Mouse (Mus musculus) stomach, postnatal 0 days (tissue): Measurements from ENCODE around the gene Eed. TPM values are rescaled to one million over a fixed set of nuclear protein-coding genes. Genes with fewer than 3 reads are reported as not detected.

Experiments used
- ATAC-seq: fragments of 200-750 bp; cut with Nextera tagmentation; 2 replicates; pipeline ENCODE4 v1.8.0; 2017; ENCODE audit not compliant: low FRiP score, low TSS enrichment
- DNase-seq: peaks from one replicate; pipeline ENCODE4 v3.0.0-alpha.2; 2016; ENCODE audit warnings: low spot score
- H3K27ac ChIP-seq: fragments of 300-500 bp; sonication (generic); replicated peaks from 2 replicates; pipeline ENCODE4 v1.5.1; 2014; ENCODE audit warnings: mild to moderate bottlenecking, control low read depth
- H3K27me3 ChIP-seq: fragments of 300-500 bp; sonication (generic); 2 replicates; pipeline ENCODE4 v1.6.1; 2014; ENCODE audit warnings: low read length; ENCODE audit not compliant: control insufficient read depth, insufficient read depth
- H3K36me3 ChIP-seq: fragments of 300-500 bp; sonication (generic); 2 replicates; pipeline ENCODE4 v1.6.1; 2014; ENCODE audit warnings: low read length, mixed read lengths; ENCODE audit not compliant: control insufficient read depth, insufficient read depth
- H3K4me1 ChIP-seq: fragments of 300-500 bp; sonication (generic); replicated peaks from 2 replicates; pipeline ENCODE4 v1.6.1; 2014; ENCODE audit warnings: antibody characterized with exemption; ENCODE audit not compliant: control insufficient read depth, insufficient read depth
- H3K4me2 ChIP-seq: fragments of 300-500 bp; sonication (generic); replicated peaks from 2 replicates; pipeline ENCODE4 v1.6.1; 2014; ENCODE audit warnings: low read depth, mild to moderate bottlenecking, control low read depth, moderate library complexity
- H3K4me3 ChIP-seq: fragments of 300-500 bp; sonication (generic); 2 replicates; pipeline ENCODE4 v1.5.1; 2014; ENCODE audit warnings: low read depth, low read length, control low read depth
- H3K9ac ChIP-seq: fragments of 300-500 bp; sonication (generic); 2 replicates; pipeline ENCODE4 v1.6.1; 2014; ENCODE audit warnings: mild to moderate bottlenecking, low read length, control low read depth, mixed read lengths
- H3K9me3 ChIP-seq: fragments of 300-500 bp; sonication (generic); 2 replicates; pipeline ENCODE4 v1.6.1; 2016; ENCODE audit warnings: low read length; ENCODE audit not compliant: control insufficient read depth
- CTCF ChIP-seq: IDR thresholded peaks from 2 replicates; pipeline ENCODE4 v1.5.1; 2016; ENCODE audit warnings: antibody characterized with exemption, low read depth, mild to moderate bottlenecking, moderate library complexity
- EP300 ChIP-seq: optimal IDR thresholded peaks from 2 replicates; pipeline ENCODE3; 2016; ENCODE audit warnings: antibody characterized with exemption
- WGBS: fragments of 180-500 bp; shearing (Covaris S2); extraction: QIAGEN DNeasy Blood & Tissue Kit; methylation state at CpG from one replicate; pipeline ENCODE4 v1.1.7; 2014; 5-methylcytosine and 5-hydroxymethylcytosine counted together
- polyA plus RNA-seq: library from polyadenylated mRNA; unstranded; fragments of >200 nt; fragmentation: Nextera tagmentation; extraction: Ambion mirVana; gene quantifications from 2 replicates; pipeline ENCODE4 v1.2.1, GENCODE M21; 2015

Gene Eed
- polyA plus RNA-seq, 1 experiment from 2014 or later, result 35.7 TPM

DNA sequence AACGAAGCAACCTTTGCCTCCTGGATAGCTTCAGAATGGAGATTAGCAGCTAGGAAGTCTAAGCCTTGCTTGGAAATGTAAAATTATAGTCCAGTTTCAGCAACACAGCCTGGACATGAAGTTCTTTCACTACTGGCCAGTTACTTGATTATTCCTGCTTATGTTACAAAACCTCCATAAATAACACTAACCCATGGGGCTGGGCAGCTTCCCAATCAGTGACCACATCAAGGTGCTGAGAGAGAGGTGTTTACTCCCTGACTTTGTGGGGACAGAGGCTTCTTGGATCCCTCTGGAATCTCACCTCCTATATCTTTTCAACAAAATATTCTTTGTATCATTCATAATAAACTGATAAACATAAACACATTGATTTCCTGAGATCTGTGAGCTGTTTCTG is 12.3 kb upstream of the Eed start:
- Histone ChIP-seq H3K9ac (no peak overlapping the region), H3K4me2 (no peak overlapping the region), H3K9me3 (no peaks in the 10 kb centered on the region), H3K4me3 (no peak overlapping the region), H3K36me3 (no peaks in the 10 kb centered on the region), H3K27ac (no peak overlapping the region), H3K4me1 (no peaks in the 10 kb centered on the region), H3K27me3 (no peaks in the 10 kb centered on the region)
- ATAC-seq, result no peak
- DNase-seq, result no peak
- WGBS, result 73% methylated on average over 1 of the region's 1 CpGs
- TF ChIP-seq CTCF (no peak), EP300 (no peak)

DNA sequence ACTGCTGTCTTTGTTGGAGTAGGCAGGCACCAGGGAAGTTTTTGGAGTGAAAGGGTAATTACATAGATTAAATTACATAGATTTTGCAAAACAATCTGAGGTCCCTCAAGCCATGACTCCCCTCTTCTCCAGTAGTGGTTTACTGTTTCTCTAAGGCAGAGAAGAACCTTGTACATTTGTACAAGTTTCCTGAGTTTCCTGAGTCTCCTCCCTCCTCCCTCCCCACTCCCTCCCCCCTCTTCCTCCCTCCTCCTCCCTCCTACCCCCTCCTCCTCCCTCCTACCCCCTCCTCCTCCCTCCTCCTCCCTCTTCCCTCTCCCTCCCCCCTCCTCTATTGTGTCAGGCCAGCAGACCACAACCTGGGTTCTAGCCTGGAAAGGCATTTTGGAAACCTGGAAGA is 3.6 kb upstream of the Eed start:
- H3K9ac ChIP-seq, result no peak overlapping the region
- H3K4me1 ChIP-seq, result no peaks in the 10 kb centered on the region
- H3K36me3 ChIP-seq, result no peaks in the 10 kb centered on the region
- DNase-seq (no peak), ATAC-seq (no peak)
- H3K27ac ChIP-seq, result no peak overlapping the region
- no peaks in the 10 kb centered on the region for H3K27me3 ChIP-seq
- H3K4me3 ChIP-seq, result no peak overlapping the region
- TF ChIP-seq CTCF (no peak), EP300 (no peak)
- H3K9me3 ChIP-seq, result no peaks in the 10 kb centered on the region
- no peak overlapping the region for H3K4me2 ChIP-seq

GRCm38 (mm10) chr7:89983441-89983840 is 2.7 kb upstream of the Eed start:
- H3K4me2 ChIP-seq, result no peak overlapping the region
- no peaks in the 10 kb centered on the region for H3K9me3 ChIP-seq
- H3K9ac ChIP-seq, result no peak overlapping the region
- DNase-seq (no peak), ATAC-seq (no peak)
- no peaks in the 10 kb centered on the region for H3K4me1 ChIP-seq
- H3K27me3 ChIP-seq, result no peaks in the 10 kb centered on the region
- TF ChIP-seq CTCF, result no peak
- no peak for TF ChIP-seq EP300
- H3K27ac ChIP-seq, result no peak overlapping the region
- H3K4me3 ChIP-seq, result no peak overlapping the region
- whole genome bisulfite sequencing, result 90% methylated on average over 2 of the region's 2 CpGs
- no peaks in the 10 kb centered on the region for H3K36me3 ChIP-seq

DNA sequence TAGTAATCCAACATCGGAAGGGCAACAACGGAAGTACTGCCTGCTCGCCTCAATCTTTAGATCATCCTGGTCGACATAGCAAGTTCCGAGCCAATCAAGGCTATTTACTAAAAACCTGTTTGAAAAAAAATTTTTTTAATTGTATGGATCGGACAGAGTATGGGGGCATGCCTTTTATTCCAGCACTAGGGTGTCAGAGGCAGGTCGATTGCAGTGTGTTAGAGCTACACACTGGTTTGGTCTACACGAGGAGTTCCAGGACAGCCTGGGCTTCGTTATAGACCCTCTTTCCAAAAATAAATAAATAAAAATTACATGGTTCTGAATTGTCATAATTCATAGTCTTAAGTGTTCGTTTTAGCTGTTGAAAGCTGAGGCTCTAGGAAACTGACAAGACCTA is 774 bp upstream of the Eed start:
- no peaks in the 10 kb centered on the region for H3K4me1 ChIP-seq
- peak overlapping the region; percentile 80 for H3K4me3 ChIP-seq

GRCm38 (mm10) chr7:89980133-89980484 is 674 bp downstream of the Eed start:
- no peaks in the 10 kb centered on the region for H3K4me1 ChIP-seq
- ATAC-seq (peak; percentile 49), DNase-seq (no peak)
- 0 out of 2 replicates have a peak, but pooled peaks cover 2% of the 10 kb centered on the region for H3K36me3 ChIP-seq
- no peaks in the 10 kb centered on the region for H3K27me3 ChIP-seq
- peak overlapping the region; percentile 80 for H3K4me3 ChIP-seq
- H3K27ac ChIP-seq, result peak overlapping the region; percentile 100
- no peaks in the 10 kb centered on the region for H3K9me3 ChIP-seq
- H3K4me2 ChIP-seq, result peak overlapping the region; percentile 80
- TF ChIP-seq EP300, result no peak
- no peak for TF ChIP-seq CTCF
- under 1% methylated on average over 29 of the region's 31 CpGs for WGBS
- H3K9ac ChIP-seq, result peak overlapping the region; percentile 95

More for the DNA sequence above, 774 bp upstream of the Eed start:
- DNase-seq, result no peak
- Histone ChIP-seq H3K4me2 (peak overlapping the region; percentile 54), H3K36me3 (no peaks in the 10 kb centered on the region), H3K9ac (peak overlapping the region; percentile 95), H3K27ac (peak overlapping the region; percentile 100), H3K27me3 (no peaks in the 10 kb centered on the region), H3K9me3 (no peaks in the 10 kb centered on the region)
- WGBS, result 3% methylated on average over 10 of the region's 10 CpGs
- ATAC-seq, result no peak
- TF ChIP-seq EP300 (no peak), CTCF (no peak)

GRCm38 (mm10) chr7:89979432-89980130 is 1.2 kb downstream of the Eed start:
- Histone ChIP-seq H3K27me3 (no peaks in the 10 kb centered on the region), H3K4me3 (peak overlapping the region; percentile 80), H3K4me2 (peak overlapping the region; percentile 80), H3K9ac (peak overlapping the region; percentile 95), H3K36me3 (0 out of 2 replicates have a peak, but pooled peaks cover 2% of the 10 kb centered on the region), H3K27ac (peak overlapping the region; percentile 100), H3K4me1 (no peaks in the 10 kb centered on the region), H3K9me3 (no peaks in the 10 kb centered on the region)
- TF ChIP-seq CTCF, result no peak
- TF ChIP-seq EP300, result no peak
- ATAC-seq (no peak), DNase-seq (no peak)
- 2% methylated on average over 23 of the region's 23 CpGs for WGBS
